Mouse (Mus musculus) MEL (cell line): ENCODE measurements around the gene Emsy.

ENCODE experiments used
- MAFK ChIP-seq: IDR thresholded peaks from 2 replicates; pipeline ENCODE4 v1.6.1; 2011; ENCODE audit warnings: low read depth, mild to moderate bottlenecking, low read length, improper control_type of control experiment, borderline replicate concordance
- MXI1 ChIP-seq: IDR thresholded peaks from 2 replicates; pipeline ENCODE4 v1.6.1; 2011; ENCODE audit warnings: mild to moderate bottlenecking, low read depth, low read length, improper control_type of control experiment

- TF ChIP-seq MAFK (no peak), MXI1 (peak; percentile 85)
These were observed 46.8 kb upstream of the Emsy start for GRCm38 (mm10) chr7:98703365-98703881.
